Mouse (Mus musculus): ENCODE results near the gene Lrrc32.

Lrrc32 gene

DNA sequence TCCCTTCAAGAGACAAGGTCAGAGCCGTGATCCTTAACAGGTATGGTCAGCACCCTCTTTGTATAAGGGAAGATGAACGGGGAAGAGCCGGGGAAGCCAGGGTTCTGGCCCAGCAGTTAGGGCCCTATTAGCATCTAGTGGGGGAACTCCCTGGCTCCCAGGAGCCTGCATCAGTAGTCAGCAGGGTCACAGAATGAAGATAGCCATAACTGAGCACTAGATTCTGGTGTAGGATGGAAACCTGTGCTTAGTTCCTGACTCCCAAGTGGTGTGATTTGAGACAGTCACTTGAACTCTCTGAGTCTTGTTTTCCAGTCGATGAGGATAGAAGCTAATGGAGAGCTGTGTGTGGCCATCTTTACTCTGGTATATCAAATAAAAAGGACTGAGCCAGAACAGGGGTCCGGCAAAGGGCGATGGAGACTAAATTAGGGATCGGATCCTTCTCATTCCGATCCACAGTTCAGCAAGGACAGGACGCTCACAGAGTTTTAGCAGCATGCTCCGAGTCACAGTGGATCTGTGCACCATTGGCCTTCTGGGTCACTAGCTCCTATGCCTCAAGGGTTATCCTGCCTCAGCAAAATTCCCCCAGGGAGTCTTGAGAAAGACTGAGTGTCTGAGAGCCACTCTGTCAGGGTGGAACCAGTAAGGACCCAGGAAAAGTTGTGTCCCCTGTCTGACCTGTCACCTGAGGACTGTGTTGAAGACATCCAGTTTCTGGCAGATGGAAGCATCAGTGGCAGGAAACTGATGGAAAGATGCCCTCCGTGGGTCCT is 1.7 kb upstream of the Lrrc32 start:
- intact Hi-C loops (cut with DNase I), result no loop called here

GRCm38 (mm10) chr7:98488398-98489130 is 519 bp upstream of the Lrrc32 start:
- intact Hi-C loops (cut with DNase I), result no loop called here

DNA sequence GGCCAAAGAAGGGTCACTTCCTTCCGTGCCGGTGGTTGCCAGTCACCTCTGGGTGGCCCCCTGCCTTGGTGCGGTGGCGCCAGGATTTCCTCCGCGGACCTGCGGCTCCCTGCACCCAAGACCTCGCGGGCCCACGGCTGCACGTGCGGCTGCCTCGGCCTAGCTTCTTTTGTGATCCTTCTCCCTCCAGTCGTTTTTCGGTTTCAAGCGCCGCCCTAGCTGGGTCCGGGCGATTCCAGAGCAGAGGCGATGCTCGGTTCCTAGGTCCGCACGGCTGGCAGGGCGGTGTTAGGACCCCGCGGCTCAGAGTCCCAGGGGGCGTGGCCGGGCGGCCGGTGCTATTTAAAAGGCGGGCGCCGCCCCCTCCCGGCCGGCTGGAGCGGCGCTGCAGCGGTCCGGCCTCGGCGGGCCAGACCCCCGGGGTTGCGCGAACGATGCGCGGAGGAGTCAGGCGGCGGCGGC is 571 bp downstream of the Lrrc32 start:
- intact Hi-C loops (cut with DNase I), result no loop called here

DNA sequence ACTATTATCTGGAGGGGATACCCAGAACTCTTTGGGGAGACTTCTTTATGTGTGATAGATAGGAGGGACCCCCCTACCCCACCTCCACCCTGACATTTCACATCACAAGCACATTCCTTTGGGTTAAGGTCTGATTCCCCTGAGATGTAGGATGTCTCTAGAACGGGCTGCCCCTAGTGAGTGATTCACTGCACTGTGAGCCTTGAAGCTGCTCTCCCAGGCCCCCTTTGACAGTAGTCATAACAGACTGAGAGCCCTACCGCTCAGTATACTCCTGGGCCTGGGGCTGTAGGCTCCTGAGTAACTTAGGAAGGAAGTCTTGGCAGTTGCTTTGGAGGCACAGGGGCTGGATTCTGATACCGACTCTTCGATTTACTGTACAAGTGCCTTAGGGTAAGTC is 1.2 kb downstream of the Lrrc32 start:
- intact Hi-C loops (cut with DNase I), result no loop called here

- intact Hi-C loops (cut with DNase I), result no loop called here
These were observed 1.8 kb downstream of the Lrrc32 start for GRCm38 (mm10) chr7:98490911-98491310.

GRCm38 (mm10) chr7:98491451-98492200 is 2.5 kb downstream of the Lrrc32 start:
- intact Hi-C loops (cut with DNase I), result no loop called here

DNA sequence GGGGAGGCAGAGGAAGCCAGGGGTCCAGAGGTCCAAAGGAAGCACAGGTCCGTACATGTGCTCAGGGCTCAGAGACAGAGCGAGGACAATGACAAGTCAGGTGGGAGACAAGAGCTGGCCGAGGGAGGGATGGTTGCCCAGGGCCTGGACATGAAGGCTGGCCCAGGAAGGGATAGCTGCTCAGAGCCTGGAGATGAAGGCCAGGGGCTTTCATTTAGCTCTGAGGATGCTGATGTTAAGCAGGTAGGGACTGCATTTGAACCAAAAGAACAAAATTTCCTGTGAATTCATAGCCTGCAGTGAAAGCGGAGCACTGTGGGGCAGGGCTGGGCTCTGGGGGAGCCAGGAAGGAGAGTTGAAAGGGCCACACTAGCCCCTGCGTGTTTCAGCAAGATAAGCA is 3.2 kb downstream of the Lrrc32 start:
- intact Hi-C loops (cut with DNase I), result no loop called here

DNA sequence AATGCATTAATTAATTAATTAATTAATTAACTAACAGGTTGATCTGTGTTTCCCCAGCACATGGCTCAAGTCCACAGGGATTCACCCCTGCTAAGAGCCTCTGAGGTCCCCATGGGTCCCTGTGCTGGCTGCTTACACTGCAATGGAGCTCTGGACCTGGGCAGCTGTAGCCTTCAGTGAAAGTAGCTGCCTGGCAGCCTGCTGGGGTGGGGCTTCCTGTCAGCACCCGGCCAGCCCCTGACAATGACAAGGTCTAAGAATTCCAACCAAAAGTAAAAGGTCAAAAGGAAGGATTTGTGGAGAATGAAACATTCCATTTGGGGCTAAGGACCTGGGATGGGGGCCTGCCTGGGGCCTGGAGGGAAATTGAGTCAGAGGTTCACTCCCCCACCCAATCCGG is 4.2 kb downstream of the Lrrc32 start:
- intact Hi-C loops (cut with DNase I), result no loop called here

- intact Hi-C loops (cut with DNase I), result no loop called here
These were observed 4.9 kb downstream of the Lrrc32 start for GRCm38 (mm10) chr7:98493901-98494480.

- intact Hi-C loops (cut with DNase I), result no loop called here
These were observed 6.5 kb downstream of the Lrrc32 start for GRCm38 (mm10) chr7:98495591-98495990.

- intact Hi-C loops (cut with DNase I), result no loop called here
These were observed 8.4 kb downstream of the Lrrc32 start for GRCm38 (mm10) chr7:98497451-98497850.

GRCm38 (mm10) chr7:98498101-98498500 is 9.0 kb downstream of the Lrrc32 start:
- intact Hi-C loops (cut with DNase I), result no loop called here

DNA sequence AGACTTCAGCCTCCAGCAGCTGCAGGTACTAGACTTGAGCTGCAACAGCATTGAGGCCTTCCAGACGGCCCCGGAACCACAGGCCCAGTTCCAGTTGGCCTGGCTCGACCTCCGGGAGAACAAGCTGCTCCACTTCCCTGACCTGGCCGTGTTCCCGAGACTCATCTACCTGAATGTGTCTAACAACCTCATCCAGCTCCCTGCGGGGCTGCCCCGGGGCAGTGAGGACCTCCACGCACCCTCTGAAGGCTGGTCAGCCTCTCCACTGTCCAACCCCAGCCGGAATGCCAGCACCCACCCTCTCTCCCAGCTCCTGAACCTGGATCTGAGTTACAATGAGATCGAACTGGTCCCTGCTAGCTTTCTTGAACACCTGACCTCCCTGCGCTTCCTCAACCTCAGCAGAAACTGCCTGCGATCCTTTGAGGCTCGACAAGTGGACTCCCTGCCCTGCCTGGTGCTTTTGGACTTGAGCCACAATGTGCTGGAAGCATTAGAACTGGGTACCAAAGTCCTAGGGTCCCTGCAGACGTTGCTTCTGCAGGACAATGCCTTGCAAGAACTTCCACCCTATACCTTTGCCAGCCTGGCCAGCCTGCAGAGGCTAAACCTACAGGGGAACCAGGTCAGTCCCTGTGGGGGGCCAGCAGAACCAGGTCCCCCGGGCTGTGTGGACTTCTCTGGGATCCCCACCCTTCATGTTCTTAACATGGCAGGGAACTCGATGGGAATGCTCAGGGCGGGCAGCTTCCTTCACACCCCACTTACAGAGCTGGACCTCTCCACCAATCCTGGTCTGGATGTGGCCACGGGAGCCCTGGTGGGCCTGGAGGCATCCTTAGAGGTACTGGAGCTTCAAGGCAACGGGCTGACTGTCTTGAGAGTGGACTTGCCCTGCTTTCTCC is 9.8 kb downstream of the Lrrc32 start:
- intact Hi-C loops (cut with DNase I), result no loop called here

- intact Hi-C loops (cut with DNase I), result no loop called here
These were observed 10.6 kb downstream of the Lrrc32 start for GRCm38 (mm10) chr7:98499561-98500292.

- intact Hi-C loops (cut with DNase I), result no loop called here
These were observed 11.4 kb downstream of the Lrrc32 start for GRCm38 (mm10) chr7:98500470-98500869.

DNA sequence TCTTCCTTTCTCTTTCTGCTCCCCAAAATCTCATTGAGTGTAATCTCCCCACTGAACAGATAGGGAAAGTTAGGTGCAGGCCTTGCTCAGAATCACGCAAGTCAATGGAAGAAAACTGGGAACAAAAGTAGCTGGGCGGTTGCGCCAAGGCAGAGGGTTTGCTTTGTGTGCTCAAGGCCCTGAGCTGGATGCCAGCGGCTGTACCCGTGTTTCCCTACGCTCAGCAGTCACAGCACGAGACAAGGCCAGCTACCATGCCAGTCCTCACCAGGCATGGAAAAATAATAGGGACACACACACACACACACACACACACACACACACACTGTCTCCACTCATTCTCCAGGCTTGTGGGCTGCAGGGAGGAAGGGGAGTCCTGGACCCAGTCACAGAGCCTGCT is 12.0 kb downstream of the Lrrc32 start:
- intact Hi-C loops (cut with DNase I), result no loop called here

DNA sequence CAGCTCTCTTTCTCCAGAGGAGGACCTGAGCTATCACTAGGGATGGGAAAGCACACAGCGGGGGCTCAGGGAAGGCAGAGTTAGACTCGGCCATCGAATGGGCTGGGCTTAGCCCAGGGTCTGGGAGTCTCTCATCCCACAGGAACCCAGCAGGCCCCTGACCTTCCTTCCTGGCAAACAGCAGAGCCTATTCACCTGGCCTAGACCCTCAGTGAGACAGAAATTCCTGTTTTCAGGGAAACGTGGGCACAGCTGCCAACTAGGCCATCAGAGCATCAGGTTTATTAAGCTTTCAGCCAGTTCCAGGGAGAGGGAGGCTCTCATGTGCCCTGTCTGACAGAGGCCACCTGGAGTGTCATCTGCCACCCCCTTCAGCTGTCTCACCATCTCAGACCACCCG is 13.8 kb downstream of the Lrrc32 start:
- intact Hi-C loops (cut with DNase I), result no loop called here

DNA sequence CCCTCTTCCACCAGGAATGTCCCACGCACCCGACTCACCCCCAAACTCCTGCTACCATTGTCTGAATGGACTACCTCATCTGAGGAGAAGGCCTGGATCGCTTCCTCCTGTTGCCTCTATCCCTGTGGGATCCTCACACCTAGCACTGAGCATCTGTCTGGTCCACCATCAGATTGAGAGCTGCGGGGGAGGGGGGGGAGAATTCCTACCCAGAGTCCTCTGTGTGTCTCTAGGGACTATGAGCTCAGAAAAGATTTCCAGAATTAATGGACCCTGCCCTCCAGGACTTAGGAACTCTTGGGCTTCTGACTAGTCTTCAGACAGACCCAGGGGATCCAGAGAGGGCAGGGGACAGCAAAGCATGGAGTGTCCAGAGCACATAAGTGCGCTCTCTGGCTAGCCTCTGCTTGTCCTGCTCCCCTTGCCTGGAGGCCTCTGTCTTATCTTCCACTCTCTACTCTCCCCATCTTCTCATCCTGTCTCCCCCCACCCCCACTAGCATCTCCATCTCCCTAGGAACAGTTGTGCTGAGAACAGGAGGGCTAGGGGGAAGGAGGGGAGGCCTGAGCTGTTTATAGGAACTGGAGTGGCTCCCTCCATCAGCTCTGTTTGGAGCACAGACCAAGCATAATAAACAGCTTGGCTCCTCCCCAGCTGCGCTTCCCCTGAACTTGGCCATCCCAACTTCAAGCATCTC is 15.0 kb downstream of the Lrrc32 start:
- intact Hi-C loops (cut with DNase I), result no loop called here

GRCm38 (mm10) chr7:98504726-98505314 is 15.7 kb downstream of the Lrrc32 start:
- intact Hi-C loops (cut with DNase I), result no loop called here

Data from adrenal gland (tissue).